ENCODE assay signal across 24 mouse cellular contexts in genomic region chr17:31264372-31264771, GRCm38 (mm10). TPM values are rescaled to one million over a fixed set of nuclear protein-coding genes. Genes with fewer than 3 reads are reported as not detected.
DNase-seq lines count a peak whose midpoint lies in the region; ATAC-seq and TF ChIP-seq lines count a peak whose summit lies in the region.
"Had no signal": no experiment of that assay in that cellular context is flagged by ENCODE, and none has a peak within 500 bp of the region (broad histone marks: within the 10 kb centered on the region; RNA-seq: fewer than 3 reads in every experiment).

No protein-coding gene starts in this region.

- DNase-seq in adrenal gland, postnatal 10 days = peak; percentile 0
- DNase-seq in adrenal gland, postnatal 36 days = no peak
- DNase-seq in spleen, adult 2 months (ENCODE audit: low read depth in 1 of 2, low spot score in 2 of 2) = no peak
- DNase-seq in spleen, postnatal 14 days (ENCODE audit: low spot score in 2 of 2) = no peak
- no peak for DNase-seq in ES-E14 (ENCODE audit: low read depth, low spot score)
- no peak for DNase-seq in embryonic facial prominence, embryonic 14.5 days (ENCODE audit: low spot score)
- no peak for DNase-seq in stomach, postnatal 0 days (ENCODE audit: low spot score)
- no peak for DNase-seq in liver, postnatal 0 days
- DNase-seq: adrenal gland, adult 8-10 months; cerebellum, adult 18-20 months; cerebellum, adult 9-11 months; cerebellum, postnatal 36 days; gastrocnemius, postnatal 10 days; heart, adult 18-20 months; heart, postnatal 4 days had no signal

- peak; percentile 18; the same call in 1 of the 2 replicates for ATAC-seq in embryonic facial prominence, embryonic 14.5 days (ENCODE audit: low read depth)
- ATAC-seq in stomach, postnatal 0 days (ENCODE audit: low FRiP score, low TSS enrichment) = no peak
- ATAC-seq in liver, postnatal 0 days = no peak
- ATAC-seq: activated CD4-positive, CD25-positive, alpha-beta regulatory T cell, adult 4 months; forebrain, embryonic 16.5 days; Patski had no signal

- H3K4me2 ChIP-seq in embryonic facial prominence, embryonic 14.5 days (ENCODE audit: low read depth, low read length) = no peak overlapping the region
- H3K4me2 ChIP-seq in stomach, postnatal 0 days (replicated peaks; ENCODE audit: low read depth) = no peak overlapping the region
- no peak overlapping the region for H3K4me2 ChIP-seq in liver, postnatal 0 days (ENCODE audit: low read depth, low read length)
- H3K4me2 ChIP-seq: forebrain, embryonic 12.5 days; hindbrain, embryonic 13.5 days; intestine, embryonic 15.5 days had no signal

- H3K4me1 ChIP-seq in spleen, adult 2 months (ENCODE audit: control insufficient read depth, insufficient read depth, insufficient read length) = peaks cover 20% of the 10 kb centered on the region
- peaks cover 5 to 34% of the 10 kb centered on the region in 2 experiments for H3K4me1 ChIP-seq in ES-E14 (ENCODE audit: control insufficient read depth in 2 of 2, insufficient read depth in 2 of 2, low read length in 2 of 2, poor library complexity in 1 of 2)
- H3K4me1 ChIP-seq in embryonic facial prominence, embryonic 14.5 days (ENCODE audit: control insufficient read depth, insufficient read depth, low read length) = 0 out of 2 replicates have a peak, but pooled peaks cover 3% of the 10 kb centered on the region
- no peaks in the 10 kb centered on the region for H3K4me1 ChIP-seq in stomach, postnatal 0 days (replicated peaks; ENCODE audit: control insufficient read depth, insufficient read depth)
- H3K4me1 ChIP-seq in liver, postnatal 0 days (ENCODE audit: insufficient read depth) = peaks cover 20% of the 10 kb centered on the region
- H3K4me1 ChIP-seq: hindbrain, embryonic 13.5 days had no signal

- in situ Hi-C loops in ES-E14 (cut with MboI; ENCODE audit: low sequenced_read_pairs in 2 of 2, unreplicated experiment in 2 of 2) = no loop called here

- no peak overlapping the region for H3K4me3 ChIP-seq in spleen, adult 2 months (ENCODE audit: extremely low read depth, insufficient read depth, insufficient read length)
- no peak overlapping the region; a peak in 1 of 4 replicates for H3K4me3 ChIP-seq in ES-E14 (ENCODE audit: insufficient read depth in 1 of 2, low read depth in 1 of 2, low read length in 2 of 2, poor library complexity in 1 of 2, severe bottlenecking in 1 of 2)
- no peak overlapping the region for H3K4me3 ChIP-seq in embryonic facial prominence, embryonic 14.5 days (ENCODE audit: low read depth, low read length)
- no peak overlapping the region for H3K4me3 ChIP-seq in stomach, postnatal 0 days (ENCODE audit: low read depth, low read length)
- no peak overlapping the region for H3K4me3 ChIP-seq in liver, postnatal 0 days (ENCODE audit: low read depth, low read length)
- H3K4me3 ChIP-seq: forebrain, embryonic 12.5 days; heart, embryonic 10.5 days; hindbrain, embryonic 13.5 days; intestine, embryonic 15.5 days had no signal

- WGBS in spleen, adult 2 months = 61% methylated on average over 6 of the region's 6 CpGs
- WGBS in embryonic facial prominence, embryonic 14.5 days = 42% methylated on average over 6 of the region's 6 CpGs
- WGBS in stomach, postnatal 0 days = 47% methylated on average over 6 of the region's 6 CpGs
- WGBS in liver, postnatal 0 days (ENCODE audit: insufficient replicate concordance) = 59% methylated on average over 6 of the region's 6 CpGs

- TF ChIP-seq CTCF in spleen, adult 2 months (IDR thresholded peaks at IDR 0.05; ENCODE audit: extremely low read depth, insufficient read depth, insufficient read length, insufficient replicate concordance) = no peak
- TF ChIP-seq CTCF in stomach, postnatal 0 days (IDR thresholded peaks at IDR 0.05; ENCODE audit: low read depth) = no peak
- no peak for TF ChIP-seq CTCF in liver, postnatal 0 days (IDR thresholded peaks at IDR 0.05; ENCODE audit: low read depth)

- H3K27me3 ChIP-seq in spleen, adult 2 months (ENCODE audit: control insufficient read depth, insufficient read depth, low read length) = no peaks in the 10 kb centered on the region
- no peaks in the 10 kb centered on the region for H3K27me3 ChIP-seq in embryonic facial prominence, embryonic 14.5 days (replicated peaks; ENCODE audit: control insufficient read depth, insufficient read depth, low read length)
- H3K27me3 ChIP-seq in stomach, postnatal 0 days (ENCODE audit: control insufficient read depth, insufficient read depth, low read length) = no peaks in the 10 kb centered on the region
- no peaks in the 10 kb centered on the region for H3K27me3 ChIP-seq in liver, postnatal 0 days (ENCODE audit: insufficient read depth, low read length)
- H3K27me3 ChIP-seq: forebrain, embryonic 12.5 days; intestine, embryonic 15.5 days; Patski had no signal

- no peak for TF ChIP-seq POLR2A in spleen, adult 2 months (IDR thresholded peaks at IDR 0.05; ENCODE audit: low read depth, low read length)

- H3K9me3 ChIP-seq in ES-E14 (ENCODE audit: control insufficient read depth, insufficient read depth, low read depth, low read length) = no peaks in the 10 kb centered on the region
- no peaks in the 10 kb centered on the region for H3K9me3 ChIP-seq in embryonic facial prominence, embryonic 14.5 days (ENCODE audit: control insufficient read depth, low read length)
- H3K9me3 ChIP-seq in stomach, postnatal 0 days (ENCODE audit: control insufficient read depth, low read length) = no peaks in the 10 kb centered on the region
- H3K9me3 ChIP-seq in liver, postnatal 0 days (ENCODE audit: low read length) = no peaks in the 10 kb centered on the region
- H3K9me3 ChIP-seq: forebrain, embryonic 12.5 days; heart, embryonic 10.5 days; hindbrain, embryonic 13.5 days; intestine, embryonic 15.5 days had no signal

- no peaks in the 10 kb centered on the region for H3K36me3 ChIP-seq in spleen, adult 2 months (ENCODE audit: control insufficient read depth, insufficient read depth, low read length)
- no peaks in the 10 kb centered on the region for H3K36me3 ChIP-seq in ES-E14 (ENCODE audit: control insufficient read depth, insufficient read depth, low read length, poor library complexity, severe bottlenecking)
- H3K36me3 ChIP-seq in embryonic facial prominence, embryonic 14.5 days (ENCODE audit: control insufficient read depth, insufficient read depth, low read length) = no peaks in the 10 kb centered on the region
- no peaks in the 10 kb centered on the region for H3K36me3 ChIP-seq in stomach, postnatal 0 days (ENCODE audit: control insufficient read depth, insufficient read depth, low read length)
- no peaks in the 10 kb centered on the region for H3K36me3 ChIP-seq in liver, postnatal 0 days (replicated peaks; ENCODE audit: insufficient read depth, low read length)
- H3K36me3 ChIP-seq: forebrain, embryonic 12.5 days; heart, embryonic 10.5 days; hindbrain, embryonic 13.5 days; intestine, embryonic 15.5 days had no signal

- no peak for TF ChIP-seq EP300 in stomach, postnatal 0 days (optimal IDR thresholded peaks at IDR 0.05)
- TF ChIP-seq EP300 in liver, postnatal 0 days (IDR thresholded peaks at IDR 0.05; ENCODE audit: low read depth) = no peak

- H3K27ac ChIP-seq in spleen, adult 2 months (ENCODE audit: insufficient read depth, low read length) = peak overlapping the region; percentile 52
- H3K27ac ChIP-seq in ES-E14 (ENCODE audit: insufficient read depth, low read depth, low read length, poor library complexity, severe bottlenecking) = peak overlapping the region; percentile 91
- no peak overlapping the region for H3K27ac ChIP-seq in embryonic facial prominence, embryonic 14.5 days (replicated peaks; ENCODE audit: low read depth, low read length)
- H3K27ac ChIP-seq in stomach, postnatal 0 days (replicated peaks) = no peak overlapping the region
- H3K27ac ChIP-seq in liver, postnatal 0 days (ENCODE audit: low read depth) = no peak overlapping the region; the same call in 1 of the 2 replicates
- H3K27ac ChIP-seq: forebrain, embryonic 12.5 days; heart, embryonic 10.5 days; hindbrain, embryonic 13.5 days; intestine, embryonic 15.5 days had no signal

- H3K9ac ChIP-seq in ES-E14 (ENCODE audit: insufficient read depth, low read depth, low read length, poor library complexity, severe bottlenecking) = no peak overlapping the region
- no peak overlapping the region for H3K9ac ChIP-seq in embryonic facial prominence, embryonic 14.5 days (ENCODE audit: low read depth, low read length)
- no peak overlapping the region for H3K9ac ChIP-seq in stomach, postnatal 0 days (ENCODE audit: low read length)
- no peak overlapping the region for H3K9ac ChIP-seq in liver, postnatal 0 days (replicated peaks)
- H3K9ac ChIP-seq: forebrain, embryonic 12.5 days; hindbrain, embryonic 13.5 days; intestine, embryonic 15.5 days had no signal

TF ChIP-seq in ES-E14, 5 proteins besides CTCF, POLR2A, EP300 and RAD21 (continues in another document):
- TF ChIP-seq CHD2 (IDR thresholded peaks at IDR 0.05; ENCODE audit: low read depth, low read length) (no peak), ZC3H11A (IDR thresholded peaks at IDR 0.05; ENCODE audit: borderline replicate concordance, low read depth, low read length) (no peak)

RNA-seq across cellular contexts. Expression of gene Rsph1, which starts 12.8 kb away (rescaled TPM):
- total RNA-seq in adrenal gland, postnatal 10 days (2021) = 1 to 10 TPM; 3.5 to 4.6 TPM
- total RNA-seq in adrenal gland, postnatal 36 days (2021) = 1 to 10 TPM; 4.8 to 5.2 TPM
- 0.08 and 0.13 TPM in 2 replicates for polyA plus RNA-seq in spleen, adult 2 months (2012; rRNA removed)
- total RNA-seq in ES-E14 (2012; rRNA removed) = 1.4 and 1.9 TPM in 2 replicates
- 2.8 and 7.8 TPM in 2 replicates for polyA plus RNA-seq in embryonic facial prominence, embryonic 14.5 days (2014; fragmentation: Nextera tagmentation; extraction: Ambion mirVana)
- 0.87 and 0.99 TPM in 2 replicates for polyA plus RNA-seq in stomach, postnatal 0 days (2015; fragmentation: Nextera tagmentation; extraction: Ambion mirVana)
- polyA plus RNA-seq in liver, postnatal 0 days (2015; fragmentation: Nextera tagmentation; extraction: Ambion mirVana) = 0.90 and 1.0 TPM in 2 replicates
- total RNA-seq: CH12.LX had no signal

RNA-seq across cellular contexts. Expression of gene Slc37a1, which starts 22.2 kb away (rescaled TPM):
- total RNA-seq in adrenal gland, postnatal 10 days (2021) = 10 to 100 TPM in 1 of 2 experiments, 1 to 10 TPM in 1; 4.4 to 10.9 TPM
- 1 to 10 TPM; 7.0 to 9.8 TPM for total RNA-seq in adrenal gland, postnatal 36 days (2021)
- polyA plus RNA-seq in spleen, adult 2 months (2012; rRNA removed) = 26.2 and 33.4 TPM in 2 replicates
- total RNA-seq in ES-E14 (2012; rRNA removed) = 37.5 and 64.8 TPM in 2 replicates
- 3.2 TPM in 2 replicates for polyA plus RNA-seq in embryonic facial prominence, embryonic 14.5 days (2014; fragmentation: Nextera tagmentation; extraction: Ambion mirVana)
- 14.7 and 16.6 TPM in 2 replicates for polyA plus RNA-seq in stomach, postnatal 0 days (2015; fragmentation: Nextera tagmentation; extraction: Ambion mirVana)
- 4.3 and 4.5 TPM in 2 replicates for polyA plus RNA-seq in liver, postnatal 0 days (2015; fragmentation: Nextera tagmentation; extraction: Ambion mirVana)

RNA-seq across cellular contexts. Expression of gene Ubash3a, which starts 56.7 kb away (rescaled TPM):
- total RNA-seq in adrenal gland, postnatal 10 days (2021) = 1 to 10 TPM in 1 of 2 experiments, under 1 TPM in 1; 0.69 to 1.3 TPM
- under 1 TPM in 1 of 2 experiments, not detected in 1; 0.07 TPM for total RNA-seq in adrenal gland, postnatal 36 days (2021)
- 12.5 and 15.0 TPM in 2 replicates for polyA plus RNA-seq in spleen, adult 2 months (2012; rRNA removed)
- 6.7 and 11.2 TPM in 2 replicates for total RNA-seq in ES-E14 (2012; rRNA removed)
- polyA plus RNA-seq in embryonic facial prominence, embryonic 14.5 days (2014; fragmentation: Nextera tagmentation; extraction: Ambion mirVana) = 0.25 and 0.56 TPM in 2 replicates
- polyA plus RNA-seq in stomach, postnatal 0 days (2015; fragmentation: Nextera tagmentation; extraction: Ambion mirVana) = 0.13 and 0.18 TPM in 2 replicates
- polyA plus RNA-seq in liver, postnatal 0 days (2015; fragmentation: Nextera tagmentation; extraction: Ambion mirVana) = 4.2 and 4.6 TPM in 2 replicates
- total RNA-seq: gastrocnemius, postnatal 10 days had no signal
- polyA plus RNA-seq: forebrain, embryonic 16.5 days; frontal cortex, adult 2 months had no signal

Comparison
In these comparisons a context has a peak if more than half of its experiments do, and no peak if none do; other contexts are left out.
1. H3K27ac ChIP-seq: peak in spleen, adult 2 months (single experiment) and ES-E14 (single experiment); none in embryonic facial prominence, embryonic 14.5 days (single experiment), stomach, postnatal 0 days (single experiment) and liver, postnatal 0 days (single experiment).